Mouse (Mus musculus): ENCODE measurements around the gene Dync1i1.

- TF ChIP-seq CTCF (IDR thresholded peaks at IDR 0.05; ENCODE audit: low read depth) = no peak
- no peak for TF ChIP-seq EP300 (optimal IDR thresholded peaks at IDR 0.05)
Observed at GRCm38 (mm10) chr6:5871060-5871459, 145.6 kb downstream of the Dync1i1 start.
